Mouse (Mus musculus) cerebellum, adult 18-20 months (tissue): ENCODE measurements at regions not wholly inside any gene's neighbourhood (a gene's known extent, or its start where the extent isn't known, plus 50 kb on each side); places are given as distances from the start of the nearest gene placed in this dataset.
"Not testable (repeated sequence)": the region's sequence is repeated elsewhere in the genome, so short reads cannot be mapped to it uniquely, and the experiment has no call there.

Experiments used
- DNase-seq, 2 experiments: peaks; one replicate each; pipeline ENCODE4 v3.0.0; 2021

- DNase-seq: no peak
Measured at GRCm38 (mm10) chr17:42956588-42956987, 59.8 kb upstream of the Tnfrsf21 start.

DNA sequence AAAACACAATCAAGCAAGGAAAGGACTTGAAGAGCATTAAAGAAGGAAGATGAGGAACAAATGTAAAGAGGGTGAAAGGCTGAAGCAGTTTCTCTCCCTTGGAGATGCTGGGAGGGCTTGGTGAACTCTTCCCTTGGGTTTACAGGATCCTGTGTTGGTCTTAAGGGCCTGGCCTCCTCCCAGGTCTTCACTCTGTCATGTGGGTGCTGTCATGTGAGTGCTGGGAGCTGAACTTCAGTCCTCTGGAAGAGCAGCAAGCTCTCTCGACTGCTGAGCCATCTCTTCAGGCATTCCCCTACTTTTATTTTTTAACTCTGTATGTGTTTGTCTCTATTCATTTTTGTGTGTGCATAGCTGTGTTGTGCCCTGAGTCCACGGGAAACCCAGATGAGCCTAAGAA lies 61.6 kb upstream of the Tnfrsf21 start:
- DNase-seq: no peak

DNA sequence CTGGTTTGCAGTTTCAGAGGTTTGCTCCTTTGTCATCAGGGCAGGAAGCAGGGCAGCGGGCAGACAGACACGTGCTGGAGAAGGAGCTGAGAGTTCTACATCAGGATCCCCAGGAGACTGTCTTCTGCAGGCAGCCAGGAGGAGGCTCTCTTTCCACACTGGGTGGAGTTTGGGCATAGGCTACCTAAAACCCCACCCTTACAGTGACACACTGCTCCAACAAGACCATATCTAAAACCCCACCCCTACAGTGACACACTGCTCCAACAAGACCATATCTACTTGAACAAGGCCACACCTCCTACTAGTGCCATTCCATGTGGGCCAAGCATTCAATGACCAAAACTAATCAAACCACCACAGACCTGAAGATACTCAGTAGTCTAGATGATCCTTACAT lies 68.0 kb upstream of the Cd2ap start:
- DNase-seq: no peak

GRCm38 (mm10) chr17:42943272-42943696 lies 66.8 kb upstream of the Cd2ap start:
- DNase-seq: peak; percentile 61 to 62

- no peak for DNase-seq
Measured at GRCm38 (mm10) chr17:42939476-42939875, 63.0 kb upstream of the Cd2ap start.

DNA sequence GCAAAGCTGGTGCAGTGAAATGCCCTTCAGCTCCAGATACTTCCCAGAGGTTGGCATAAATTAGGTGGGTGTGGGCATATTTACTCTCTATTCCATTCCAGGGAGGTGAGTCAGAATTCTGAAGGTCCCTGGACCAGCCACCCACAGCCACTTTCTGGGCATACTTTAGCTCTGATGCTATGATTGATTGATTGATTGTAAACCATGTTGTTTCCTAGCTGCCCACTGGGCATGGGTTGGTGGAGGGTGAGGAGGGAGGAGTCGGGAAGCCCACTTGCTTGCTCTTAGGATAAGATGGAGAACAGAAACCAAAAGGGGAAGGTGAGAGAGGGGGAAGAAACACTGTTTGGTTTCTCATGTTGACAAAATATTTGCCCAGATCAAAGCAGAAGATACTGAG lies 62.1 kb upstream of the Cd2ap start:
- DNase-seq: no peak

DNA sequence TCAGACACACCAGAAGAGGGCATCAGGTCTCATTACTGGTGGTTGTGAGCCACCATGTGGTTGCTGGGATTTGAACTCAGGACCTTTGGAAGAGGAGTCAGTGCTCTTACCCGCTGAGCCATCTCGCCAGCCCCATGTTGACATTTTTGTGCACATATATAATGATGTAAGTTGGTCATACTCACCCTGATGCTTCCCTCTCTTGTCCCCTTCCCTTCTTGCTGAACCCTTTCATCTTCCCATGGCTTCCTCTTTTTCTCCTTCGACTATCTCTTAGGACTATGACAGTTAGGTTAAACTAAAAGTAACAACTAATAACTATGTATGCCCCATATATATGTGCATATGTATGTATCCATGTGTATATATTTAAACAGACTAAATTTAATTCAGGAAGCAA lies 61.0 kb upstream of the Cd2ap start:
- not testable (repeated sequence) for DNase-seq

- DNase-seq: peak in 1 of 2 experiments; percentile 6
Measured at GRCm38 (mm10) chr17:42934068-42934467, 57.6 kb upstream of the Cd2ap start.

DNA sequence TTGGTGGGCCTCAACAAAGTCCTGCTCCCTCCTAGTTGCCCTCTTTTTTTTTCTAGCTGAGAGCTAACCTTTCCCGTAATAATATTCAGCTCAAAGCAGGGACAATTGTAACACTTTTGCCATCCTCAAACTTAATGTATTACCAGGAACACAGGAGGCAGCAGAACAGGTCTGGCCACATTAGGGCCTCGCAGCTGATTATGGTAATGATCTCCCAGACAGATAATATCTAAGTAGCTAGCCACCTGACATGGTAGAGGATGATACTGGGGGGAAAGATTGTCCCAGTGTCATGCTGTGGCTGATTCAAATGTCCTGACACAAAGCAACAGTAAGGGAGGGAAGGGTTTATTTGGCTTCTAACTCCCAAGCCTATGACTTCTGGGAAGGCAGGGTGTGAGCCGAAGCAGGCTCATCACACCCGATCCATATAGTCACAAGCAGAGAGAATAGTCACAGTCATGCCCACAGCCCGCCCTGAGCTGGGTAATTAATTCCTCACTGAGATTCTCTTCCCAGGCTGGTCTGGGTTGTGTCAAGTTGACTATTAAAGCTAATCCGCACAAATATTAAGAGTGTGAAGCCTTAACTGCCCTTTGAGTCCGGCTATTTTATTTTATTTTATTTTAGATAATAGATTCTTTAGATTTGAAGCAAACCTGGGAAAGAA lies 57.0 kb upstream of the Cd2ap start:
- no peak for DNase-seq

DNA sequence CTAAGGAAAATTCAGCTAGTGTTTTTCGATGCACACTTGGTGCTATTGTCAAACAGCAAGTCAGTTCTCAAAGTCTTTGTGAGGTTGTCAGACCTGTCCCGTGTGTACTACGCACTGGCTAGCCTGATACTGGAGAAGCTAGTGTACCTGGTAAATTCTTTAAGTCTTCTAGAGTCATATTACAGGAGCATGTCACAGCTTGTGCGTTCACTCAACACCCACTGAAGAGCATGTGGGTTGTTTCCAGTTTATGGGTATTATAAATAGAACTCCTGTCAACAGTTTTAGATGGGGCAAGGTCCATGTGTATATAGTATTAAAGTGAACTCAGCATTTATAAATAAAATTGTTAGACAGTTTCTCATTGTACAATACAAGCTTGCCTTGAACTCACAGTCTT lies 50.9 kb upstream of the Cd2ap start:
- no peak for DNase-seq
